7 mouse cellular contexts compared by ENCODE assay signal in genomic region chr11:86586868-86587792, GRCm38 (mm10). TPM values are rescaled to one million over a fixed set of nuclear protein-coding genes. Genes with fewer than 3 reads are reported as not detected.
DNase-seq lines count a peak whose midpoint lies in the region; ATAC-seq and TF ChIP-seq lines count a peak whose summit lies in the region.

No protein-coding gene starts in this region.

- peak overlapping the region; percentile 62 for H3K4me2 ChIP-seq in intestine, embryonic 16.5 days (ENCODE audit: low read depth, low read length)

- H3K4me3 ChIP-seq in MEL (ENCODE audit: control insufficient read depth in 1 of 2, insufficient read depth in 1 of 2, low read depth in 2 of 2, low read length in 2 of 2), result peak overlapping the region; percentile 83 to 88
- peak overlapping the region; percentile 70 for H3K4me3 ChIP-seq in bone marrow macrophage, adult 2 months (ENCODE audit: insufficient read depth, low read length)
- H3K4me3 ChIP-seq in intestine, embryonic 16.5 days (ENCODE audit: low read length), result peak overlapping the region; percentile 70
- H3K4me3 ChIP-seq in lung, adult 2 months (replicated peaks; ENCODE audit: extremely low read depth, low read depth, low read length), result peak overlapping the region; percentile 90

- ATAC-seq in intestine, embryonic 16.5 days, result peak; percentile 94

- no peaks in the 10 kb centered on the region for H3K27me3 ChIP-seq in MEL (ENCODE audit: control insufficient read depth in 1 of 2, insufficient read depth in 2 of 2, low read length in 2 of 2)
- no peaks in the 10 kb centered on the region for H3K27me3 ChIP-seq in intestine, embryonic 16.5 days (replicated peaks; ENCODE audit: control insufficient read depth, insufficient read depth, low read length)

- peak; percentile 100 for DNase-seq in MEL (ENCODE audit: low read depth, low spot score)
- peak; percentile 8 to 13 for DNase-seq in gastrocnemius, postnatal 36 days
- DNase-seq in lung, adult 2 months, result peak; percentile 72
- DNase-seq in retina, embryonic 14.5 days (ENCODE audit: low spot score), result peak; percentile 2
- no peak for DNase-seq in cerebellum, adult 8-10 months

- intact Hi-C loops in gastrocnemius, postnatal 36 days (cut with DNase I), result no loop called here

- TF ChIP-seq EP300 in MEL (IDR thresholded peaks at IDR 0.05; ENCODE audit: low read depth in 1 of 2, low read length in 2 of 2), result peak; percentile 72 to 89

- peaks cover 13 to 26% of the 10 kb centered on the region in 2 experiments for H3K4me1 ChIP-seq in MEL (ENCODE audit: control insufficient read depth in 1 of 2, insufficient read depth in 2 of 2, low read length in 2 of 2)
- H3K4me1 ChIP-seq in bone marrow macrophage, adult 2 months (ENCODE audit: control insufficient read depth, insufficient read depth, low read length), result peaks cover 36% of the 10 kb centered on the region
- peaks cover 17% of the 10 kb centered on the region for H3K4me1 ChIP-seq in intestine, embryonic 16.5 days (ENCODE audit: control insufficient read depth, insufficient read depth, low read length)
- H3K4me1 ChIP-seq in lung, adult 2 months (ENCODE audit: control insufficient read depth, insufficient read depth, low read length), result peaks cover 10% of the 10 kb centered on the region

- 3% methylated on average over 15 of the region's 15 CpGs for WGBS in intestine, embryonic 16.5 days
- under 1% methylated on average over 15 of the region's 15 CpGs for WGBS in lung, adult 2 months

- TF ChIP-seq CTCF in MEL (IDR thresholded peaks at IDR 0.05 in 2 of 3, conservative IDR thresholded peaks at IDR 0.05 in 1 of 3; ENCODE audit: control insufficient read depth in 1 of 3, insufficient read depth in 1 of 3, low read depth in 2 of 3, low read length in 3 of 3, poor library complexity in 1 of 3, severe bottlenecking in 1 of 3), result no peak
- no peak for TF ChIP-seq CTCF in bone marrow macrophage, adult 2 months (IDR thresholded peaks at IDR 0.05; ENCODE audit: low read depth, low read length)
- no peak for TF ChIP-seq CTCF in lung, adult 2 months (IDR thresholded peaks at IDR 0.05; ENCODE audit: insufficient read depth, low read length)

- peak overlapping the region; percentile 88 for H3K9ac ChIP-seq in MEL (ENCODE audit: control insufficient read depth, low read depth, low read length, poor library complexity, severe bottlenecking)
- peak overlapping the region; percentile 91 for H3K9ac ChIP-seq in intestine, embryonic 16.5 days (ENCODE audit: low read depth, low read length)

- no peaks in the 10 kb centered on the region for H3K9me3 ChIP-seq in MEL (replicated peaks; ENCODE audit: insufficient read depth, low read length)
- no peaks in the 10 kb centered on the region for H3K9me3 ChIP-seq in intestine, embryonic 16.5 days (ENCODE audit: control insufficient read depth, low read length)

- H3K36me3 ChIP-seq in MEL (ENCODE audit: control insufficient read depth in 1 of 2, insufficient read depth in 2 of 2, low read length in 2 of 2), result peaks cover 4 to 43% of the 10 kb centered on the region in 2 experiments; a peak in 3 of 4 replicates
- H3K36me3 ChIP-seq in intestine, embryonic 16.5 days (ENCODE audit: control insufficient read depth, insufficient read depth, low read length), result no peaks in the 10 kb centered on the region

- H3K27ac ChIP-seq in MEL (ENCODE audit: control insufficient read depth, low read depth, low read length), result peak overlapping the region; percentile 97
- H3K27ac ChIP-seq in bone marrow macrophage, adult 2 months (ENCODE audit: insufficient read depth, low read depth, low read length), result peak overlapping the region; percentile 96
- peak overlapping the region; percentile 99 for H3K27ac ChIP-seq in intestine, embryonic 16.5 days (ENCODE audit: low read length)

- no peak for TF ChIP-seq RAD21 in MEL (IDR thresholded peaks at IDR 0.05; ENCODE audit: low read depth, low read length)

- peak; percentile 88 to 100 for TF ChIP-seq POLR2A in MEL (IDR thresholded peaks at IDR 0.05; ENCODE audit: control insufficient read depth in 1 of 2, insufficient read depth in 1 of 2, low read depth in 1 of 2, low read length in 2 of 2, poor library complexity in 1 of 2)
- TF ChIP-seq POLR2A in bone marrow macrophage, adult 2 months (IDR thresholded peaks at IDR 0.05; ENCODE audit: borderline replicate concordance, low read depth, low read length), result 0 out of 2 replicates have a peak, but pooled peaks have one; percentile 61
- peak; percentile 90; the same call in 1 of the 2 replicates for TF ChIP-seq POLR2A in lung, adult 2 months (IDR thresholded peaks at IDR 0.05; ENCODE audit: borderline replicate concordance, extremely low read depth, low read depth, low read length)

- peaks cover 37% of the 10 kb centered on the region for H3K79me2 ChIP-seq in MEL (ENCODE audit: control insufficient read depth, insufficient read depth, low read length, poor library complexity)

TF ChIP-seq in MEL, 35 proteins besides CTCF, POLR2A, EP300 and RAD21 (continues in another document):
- no peak for TF ChIP-seq USF2 (IDR thresholded peaks at IDR 0.05; ENCODE audit: borderline replicate concordance in 1 of 2, insufficient read depth in 1 of 2, low read depth in 1 of 2, low read length in 2 of 2)
- TF ChIP-seq USF1 (IDR thresholded peaks at IDR 0.05; ENCODE audit: low read depth, low read length), result no peak
- TF ChIP-seq KAT2A (conservative IDR thresholded peaks at IDR 0.05; ENCODE audit: low read depth, low read length), result peak; percentile 59
- TF ChIP-seq JUND (IDR thresholded peaks at IDR 0.05; ENCODE audit: low read depth, low read length), result peak; percentile 84
- TF ChIP-seq ELF1 (IDR thresholded peaks at IDR 0.05; ENCODE audit: low read depth, low read length), result peak; percentile 85
- TF ChIP-seq CHD2 (IDR thresholded peaks at IDR 0.05; ENCODE audit: low read length), result no peak; the same call in 1 of the 2 replicates
- peak; percentile 80 for TF ChIP-seq TCF12 (IDR thresholded peaks at IDR 0.05; ENCODE audit: low read depth, low read length)
- peak; percentile 98 for TF ChIP-seq TBP (IDR thresholded peaks at IDR 0.05; ENCODE audit: low read depth, low read length)
- TF ChIP-seq RCOR1 (IDR thresholded peaks at IDR 0.05; ENCODE audit: low read depth, low read length), result peak; percentile 89
- TF ChIP-seq BHLHE40 (IDR thresholded peaks at IDR 0.05; ENCODE audit: borderline replicate concordance, low read depth, low read length), result peak; percentile 61; the same call in 1 of the 2 replicates
- TF ChIP-seq POLR2AphosphoS5 (IDR thresholded peaks at IDR 0.05; ENCODE audit: borderline replicate concordance, low read depth, low read length), result no peak
- TF ChIP-seq E2F4 (IDR thresholded peaks at IDR 0.05; ENCODE audit: borderline replicate concordance, low read depth, low read length), result no peak
- TF ChIP-seq ZNF384 (IDR thresholded peaks at IDR 0.05; ENCODE audit: low read depth, low read length), result peak; percentile 36
- peak; percentile 88 for TF ChIP-seq SIN3A (IDR thresholded peaks at IDR 0.05; ENCODE audit: low read length)
- TF ChIP-seq ZKSCAN1 (IDR thresholded peaks at IDR 0.05; ENCODE audit: low read depth, low read length), result no peak
- peak; percentile 99 for TF ChIP-seq ZMIZ1 (IDR thresholded peaks at IDR 0.05; ENCODE audit: low read depth, low read length)
- TF ChIP-seq POLR2AphosphoS2 (IDR thresholded peaks at IDR 0.05; ENCODE audit: low read length), result peak; percentile 100
- peak; percentile 61 for TF ChIP-seq MYB (IDR thresholded peaks at IDR 0.05; ENCODE audit: low read depth, low read length)
- TF ChIP-seq UBTF (IDR thresholded peaks at IDR 0.05; ENCODE audit: borderline replicate concordance, insufficient read depth, low read depth, low read length), result 0 out of 2 replicates have a peak, but pooled peaks have one; percentile 34
- TF ChIP-seq TAL1 (IDR thresholded peaks at IDR 0.05; ENCODE audit: low read length), result peak; percentile 83
- no peak; the same call in 1 of the 2 replicates for TF ChIP-seq GABPA (IDR thresholded peaks at IDR 0.05; ENCODE audit: low read depth, low read length)
- 0 out of 2 replicates have a peak, but pooled peaks have one; percentile 29 for TF ChIP-seq MEF2A (IDR thresholded peaks at IDR 0.05; ENCODE audit: extremely low read depth, insufficient replicate concordance, low read depth, low read length, poor library complexity, severe bottlenecking)
- TF ChIP-seq MAX (IDR thresholded peaks at IDR 0.05; ENCODE audit: low read length), result peak; percentile 59
- no peak; the same call in 1 of the 2 replicates for TF ChIP-seq ZC3H11A (IDR thresholded peaks at IDR 0.05; ENCODE audit: low read depth, low read length)
- no peak for TF ChIP-seq NRF1 (IDR thresholded peaks at IDR 0.05; ENCODE audit: insufficient read depth, low read depth, low read length, poor library complexity, severe bottlenecking)
- TF ChIP-seq CHD1 (IDR thresholded peaks at IDR 0.05; ENCODE audit: low read depth, low read length), result peak; percentile 36
- peak; percentile 97 for TF ChIP-seq ETS1 (IDR thresholded peaks at IDR 0.05; ENCODE audit: low read depth, low read length)
- TF ChIP-seq NELFE (IDR thresholded peaks at IDR 0.05; ENCODE audit: low read depth, low read length), result peak; percentile 100
- TF ChIP-seq MAZ (IDR thresholded peaks at IDR 0.05; ENCODE audit: low read depth, low read length), result peak; percentile 94
- peak; percentile 70; the same call in 1 of the 2 replicates for TF ChIP-seq MAFK (IDR thresholded peaks at IDR 0.05; ENCODE audit: borderline replicate concordance, low read depth, low read length)

RNA-seq across cellular contexts. Expression of gene Tubd1, which starts 42.3 kb away (rescaled TPM):
- total RNA-seq in MEL (2012; rRNA removed), result 21.5 and 23.4 TPM in 2 replicates
- polyA plus RNA-seq in MEL (2012; ENCODE audit: insufficient read depth in 1 of 2, insufficient read length in 2 of 2, low read depth in 1 of 2, low replicate concordance in 2 of 2, missing spikeins in 1 of 2), result 10 to 100 TPM in 1 of 2 experiments, not detected in 1; 14.4 TPM
- polyA plus RNA-seq in bone marrow macrophage, adult 2 months (2012; ENCODE audit: insufficient read depth, insufficient read length, missing spikeins), result 6.2 and 6.9 TPM in 2 replicates
- total RNA-seq in gastrocnemius, postnatal 36 days (2021), result 1 to 10 TPM; 5.5 to 6.5 TPM
- polyA plus RNA-seq in intestine, embryonic 16.5 days (2015; fragmentation: Nextera tagmentation; extraction: Ambion mirVana), result 9.3 and 11.4 TPM in 2 replicates
- polyA plus RNA-seq in lung, adult 2 months (2012; rRNA removed), result 2.6 and 4.0 TPM in 2 replicates

RNA-seq across cellular contexts. Expression of gene Rps6kb1, which starts 42.5 kb away (rescaled TPM):
- total RNA-seq in MEL (2012; rRNA removed), result 39.3 and 39.8 TPM in 2 replicates
- 10 to 100 TPM; 49.4 to 73.6 TPM for polyA plus RNA-seq in MEL (2012; ENCODE audit: insufficient read depth in 1 of 2, insufficient read length in 2 of 2, low read depth in 1 of 2, low replicate concordance in 2 of 2, missing spikeins in 1 of 2)
- polyA plus RNA-seq in bone marrow macrophage, adult 2 months (2012; ENCODE audit: insufficient read depth, insufficient read length, missing spikeins), result 30.9 and 33.0 TPM in 2 replicates
- total RNA-seq in gastrocnemius, postnatal 36 days (2021), result 10 to 100 TPM; 19.4 to 22.6 TPM
- polyA plus RNA-seq in intestine, embryonic 16.5 days (2015; fragmentation: Nextera tagmentation; extraction: Ambion mirVana), result 45.2 and 56.8 TPM in 2 replicates
- 5.3 and 7.4 TPM in 2 replicates for polyA plus RNA-seq in lung, adult 2 months (2012; rRNA removed)
